Mouse (Mus musculus) CD4-positive, CD25-positive, alpha-beta regulatory T cell, adult 2 months (primary cell): ENCODE results near the gene Nptxr.

Source experiments
- DNase-seq: peaks from one replicate; pipeline ENCODE4 v3.0.0-alpha.2; 2012; ENCODE audit warnings: low read depth, low spot score

The Nptxr gene

DNA sequence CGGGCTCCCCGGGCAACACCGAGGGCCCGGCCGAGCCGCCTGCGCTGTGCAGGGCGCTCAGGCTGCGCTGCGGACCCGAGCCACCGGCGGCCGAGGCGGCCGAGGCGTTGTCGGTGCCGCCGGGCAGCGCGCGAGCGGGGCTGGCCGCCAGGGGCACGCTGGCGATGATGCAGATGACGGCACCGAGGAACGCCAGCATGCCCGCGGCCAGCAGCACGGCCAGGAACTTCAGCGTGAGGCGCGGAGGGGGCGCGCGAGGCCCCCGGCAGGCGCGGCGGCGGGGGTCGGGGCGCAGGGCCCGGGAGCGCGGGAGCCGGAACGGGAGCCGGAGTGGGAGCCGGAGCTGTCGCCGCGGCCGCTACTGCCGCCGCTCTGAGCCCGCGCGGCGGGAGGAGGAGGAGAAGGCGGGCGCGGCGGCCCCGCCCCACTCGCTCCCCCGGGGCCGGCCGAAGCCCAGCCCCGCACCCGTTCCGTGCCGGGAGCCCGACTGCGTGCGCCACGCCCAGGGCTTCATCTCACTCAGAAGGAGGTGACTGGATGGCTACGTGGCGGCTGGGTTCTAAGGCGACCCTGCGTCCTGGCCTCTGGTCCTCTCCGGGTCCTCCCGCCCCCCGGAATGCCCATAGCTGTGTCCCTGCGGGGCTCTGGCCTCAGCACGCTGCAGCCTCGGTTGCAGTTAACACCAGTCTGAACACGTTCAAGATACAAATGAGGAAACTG, at the start of gene Nptxr:
Gene Nptxr, minus strand, starts transcription at position 415 of the 720 bp plus-strand sequence.
- DNase-seq, result peak; percentile 37

DNA sequence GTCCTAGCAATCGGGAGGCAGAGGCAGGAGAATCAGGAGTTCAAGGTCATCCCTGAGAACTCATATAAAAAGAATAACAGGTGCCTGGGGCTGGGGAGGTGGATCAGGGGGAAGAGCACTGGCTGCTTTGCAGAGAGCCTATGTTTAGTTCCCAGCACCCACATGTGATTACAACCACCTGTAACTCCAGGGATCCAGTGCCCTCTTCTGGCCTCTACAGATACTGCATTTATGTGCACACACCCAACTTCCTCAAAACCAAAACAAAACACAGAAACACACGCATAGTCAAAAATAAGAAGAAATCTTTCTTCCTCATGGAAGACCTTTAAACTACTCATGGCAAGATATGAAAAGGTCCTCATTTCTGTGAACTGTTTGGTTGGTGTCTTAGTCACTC, 45.6 kb upstream of the Nptxr start:
- DNase-seq, result no peak

DNA sequence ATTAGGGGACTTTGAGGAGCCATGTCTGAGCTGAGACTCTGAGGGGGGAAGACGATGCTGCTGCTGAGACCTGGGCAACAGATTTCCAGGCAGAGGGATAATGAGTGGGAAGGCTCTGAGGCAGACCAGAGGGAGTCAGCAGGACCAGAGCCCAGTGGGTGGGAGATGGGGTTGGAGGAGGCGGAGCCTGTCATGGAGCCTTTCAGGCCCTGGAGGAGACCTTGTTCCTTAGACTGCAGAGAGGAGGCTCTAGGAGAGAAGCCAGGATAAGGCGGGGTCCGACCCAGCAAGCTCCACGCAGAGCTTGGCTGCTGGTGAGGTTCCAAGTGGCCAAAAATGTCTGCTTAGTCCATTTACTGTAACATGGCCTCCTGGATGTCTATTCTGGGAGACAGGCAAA, 42.5 kb upstream of the Nptxr start:
- no peak for DNase-seq

DNA sequence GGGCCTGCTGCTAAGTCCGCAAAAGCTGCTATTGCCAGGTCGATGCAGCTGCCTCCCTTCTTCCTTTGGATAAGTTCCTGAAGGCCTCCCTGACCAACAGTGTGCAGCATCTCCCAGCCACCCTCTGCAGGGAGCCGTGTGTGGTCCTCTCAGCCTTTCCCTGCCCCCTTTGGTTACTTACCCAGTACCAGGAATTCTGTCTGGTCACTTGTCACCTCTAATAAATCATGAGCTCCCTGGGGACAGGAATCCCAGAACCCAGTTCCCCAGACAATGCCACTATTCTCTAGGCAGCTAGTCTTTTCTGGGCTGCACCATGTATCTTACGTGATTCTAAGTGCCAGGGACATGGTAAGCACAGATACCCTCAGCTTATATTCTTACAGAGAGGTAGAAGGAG, 41.4 kb upstream of the Nptxr start:
- DNase-seq, result no peak

DNA sequence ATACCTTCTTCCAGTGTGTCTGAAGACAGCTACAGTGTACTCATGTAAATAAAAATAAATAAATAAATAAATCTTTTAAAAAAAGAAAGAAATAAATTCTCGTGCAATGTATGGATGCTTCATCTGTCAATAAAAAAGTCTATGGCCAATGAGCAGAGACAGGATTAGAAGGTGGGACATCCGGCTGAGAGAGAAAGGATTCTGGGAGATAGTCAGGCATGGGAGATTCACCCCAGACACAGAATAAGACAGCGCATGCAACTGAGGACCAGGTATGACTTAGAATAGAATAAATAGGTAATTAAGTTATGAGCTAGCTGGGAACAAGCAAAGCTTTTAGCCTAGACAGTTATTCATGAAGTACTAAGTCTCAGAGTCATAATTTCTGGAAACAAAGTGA, 38.4 kb upstream of the Nptxr start:
- DNase-seq, result no peak

DNA sequence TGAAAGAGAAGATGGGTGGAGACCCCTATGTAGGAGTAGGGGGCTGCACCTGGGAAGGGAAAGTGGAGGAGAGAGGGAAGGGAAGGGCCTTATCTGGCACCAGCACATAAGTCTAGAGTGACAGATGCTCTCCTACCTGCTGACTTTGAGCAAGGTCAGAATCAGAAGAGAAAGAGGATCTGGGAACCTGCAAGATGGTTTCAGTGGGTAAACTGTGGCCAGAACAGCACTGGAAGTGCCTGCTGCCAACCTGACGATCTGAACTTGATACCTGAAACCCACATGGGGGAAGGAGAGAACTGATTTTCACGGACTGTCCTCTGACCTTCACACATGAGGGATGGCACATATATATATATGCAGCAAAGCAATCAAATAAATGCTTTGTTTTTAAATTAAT, 35.7 kb upstream of the Nptxr start:
- no peak for DNase-seq

DNA sequence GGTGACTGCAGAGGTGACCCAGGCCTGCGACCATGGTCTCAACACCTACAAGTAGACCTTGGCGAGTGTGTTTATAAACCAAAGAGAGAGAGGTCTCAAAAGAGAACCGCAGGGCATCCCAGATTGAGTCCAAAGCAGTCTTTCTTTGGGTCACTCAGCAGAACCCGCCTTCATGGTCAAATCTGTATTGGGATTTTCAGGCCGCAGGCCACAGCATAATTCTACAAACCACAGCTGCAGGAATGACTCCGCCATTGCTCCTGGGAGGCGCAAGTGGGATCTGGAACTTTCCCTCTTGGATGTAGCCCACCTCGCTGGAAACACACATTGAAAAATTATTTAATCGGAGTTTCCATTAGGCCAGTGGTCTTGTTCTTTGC, 30.3 kb upstream of the Nptxr start:
- DNase-seq, result no peak

DNA sequence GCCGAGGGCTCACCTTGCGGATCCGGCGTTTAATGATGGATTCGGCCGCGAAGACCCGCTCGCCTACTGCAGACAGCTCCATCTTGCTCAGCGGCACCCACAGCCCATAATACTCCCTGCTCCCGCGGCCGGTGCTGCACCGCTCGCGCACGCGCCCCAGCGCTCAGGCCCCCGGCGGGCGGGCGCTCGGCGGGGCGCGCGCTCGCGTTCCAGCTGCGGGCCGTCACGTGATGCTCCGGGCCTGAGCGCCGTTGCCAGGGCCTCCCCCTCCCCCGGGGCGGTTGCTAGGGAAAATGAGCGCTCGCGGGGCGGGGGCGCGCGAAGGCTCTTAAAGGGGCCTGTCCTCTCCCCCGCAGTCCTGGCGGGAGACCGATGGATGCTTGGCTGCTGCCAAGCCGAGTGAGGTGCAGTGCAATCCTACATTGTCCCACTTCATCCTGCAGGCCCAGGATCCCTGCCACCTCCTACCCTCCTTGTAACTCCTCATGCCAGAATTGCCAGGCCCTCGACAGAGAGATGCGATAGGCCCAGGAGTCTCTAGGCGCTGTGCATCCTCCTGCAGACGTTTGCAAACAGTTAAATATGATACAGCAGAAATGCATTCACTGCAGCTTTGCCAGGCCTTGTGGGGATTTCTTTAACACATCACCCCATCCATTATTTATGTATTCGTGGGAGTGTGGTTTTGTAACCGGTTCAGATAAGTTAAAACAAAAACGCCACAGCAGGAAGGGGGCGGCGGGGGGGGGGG, 29.7 kb upstream of the Nptxr start, which contains the start of the genes Npcd and Cbx6:
Gene Npcd, minus strand, starts transcription at position 108 of the 751 bp plus-strand sequence.
Gene Cbx6, minus strand, starts transcription at position 559 of the 751 bp plus-strand sequence.
- peak; percentile 93 for DNase-seq

DNA sequence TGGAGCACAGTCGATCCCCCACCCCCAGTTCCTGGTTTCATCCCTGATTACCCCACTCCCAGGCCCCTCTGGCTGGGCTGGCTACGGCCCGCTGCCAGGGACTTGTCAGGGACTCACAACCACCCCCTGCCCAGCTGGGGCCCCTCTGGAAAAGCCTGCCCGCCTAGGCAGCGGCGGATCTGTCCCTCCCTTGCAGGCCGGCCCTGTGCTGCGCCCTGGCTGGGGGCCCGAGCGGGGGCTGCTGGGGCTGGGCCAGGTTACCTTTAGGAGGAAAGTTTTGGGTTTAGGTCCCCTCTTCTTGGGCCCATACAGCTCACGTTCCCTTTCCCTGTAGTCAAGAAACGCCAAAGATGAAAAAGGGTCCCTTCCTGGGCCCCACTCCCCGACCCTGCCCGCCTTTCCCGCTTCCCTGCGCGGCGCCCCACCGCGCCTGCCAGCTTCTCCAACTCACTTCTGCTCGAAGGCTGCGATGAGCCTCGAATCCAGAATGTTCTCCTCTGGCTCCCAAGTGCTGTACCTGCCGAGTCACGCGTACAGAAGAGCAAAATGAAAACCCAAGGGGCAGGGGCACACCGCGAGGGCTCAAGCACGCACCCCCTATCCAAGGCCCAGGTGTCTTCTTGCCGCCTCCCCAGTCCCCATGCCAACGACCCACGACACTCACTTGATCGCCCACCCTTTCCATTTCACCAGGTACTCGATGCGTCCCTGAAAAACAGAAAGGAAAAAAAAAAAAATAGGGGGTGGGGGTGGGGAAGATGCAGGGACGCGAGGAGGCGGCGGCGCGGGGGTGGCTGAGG, 28.9 kb upstream of the Nptxr start:
- peak; percentile 26 for DNase-seq

DNA sequence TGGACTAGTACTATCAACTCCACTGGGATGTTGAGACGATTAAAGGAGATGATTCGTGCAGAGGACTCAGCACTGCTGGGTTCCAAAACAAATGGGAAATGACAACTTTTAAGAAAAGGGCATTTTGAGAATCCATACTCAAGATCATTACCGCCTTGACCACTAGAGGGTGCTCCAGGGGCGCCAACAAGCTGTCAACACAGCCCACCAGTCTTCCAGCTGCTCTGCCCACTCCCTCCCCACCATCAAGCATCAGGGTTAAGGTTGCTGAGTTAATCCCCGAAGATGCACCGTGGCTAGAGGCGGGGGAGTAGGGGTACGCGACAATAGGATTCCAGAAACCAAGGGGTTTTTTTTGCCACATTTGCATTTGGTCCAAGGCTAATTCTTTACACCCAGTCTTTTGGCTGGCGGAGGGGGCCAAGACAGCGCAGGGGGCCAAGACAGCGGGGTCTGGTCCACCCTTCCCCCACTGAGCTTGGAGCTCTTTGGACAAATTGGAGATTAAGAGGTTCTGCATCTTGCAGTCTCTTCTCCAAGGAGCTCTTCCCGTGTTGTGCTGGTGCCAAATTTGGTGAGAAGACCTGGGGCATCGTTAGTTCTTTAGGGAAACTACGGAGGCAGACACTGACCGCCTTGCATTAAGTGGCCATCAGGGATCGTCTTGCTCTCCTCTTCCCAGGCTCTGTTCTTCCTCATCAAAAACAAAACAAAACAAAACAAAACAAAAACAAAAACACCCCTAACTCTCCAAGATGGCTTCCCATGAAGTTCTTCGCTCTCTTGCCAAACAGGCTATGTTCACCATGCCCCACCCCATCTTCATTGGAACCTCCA, 27.7 kb upstream of the Nptxr start:
- peak; percentile 88 for DNase-seq

DNA sequence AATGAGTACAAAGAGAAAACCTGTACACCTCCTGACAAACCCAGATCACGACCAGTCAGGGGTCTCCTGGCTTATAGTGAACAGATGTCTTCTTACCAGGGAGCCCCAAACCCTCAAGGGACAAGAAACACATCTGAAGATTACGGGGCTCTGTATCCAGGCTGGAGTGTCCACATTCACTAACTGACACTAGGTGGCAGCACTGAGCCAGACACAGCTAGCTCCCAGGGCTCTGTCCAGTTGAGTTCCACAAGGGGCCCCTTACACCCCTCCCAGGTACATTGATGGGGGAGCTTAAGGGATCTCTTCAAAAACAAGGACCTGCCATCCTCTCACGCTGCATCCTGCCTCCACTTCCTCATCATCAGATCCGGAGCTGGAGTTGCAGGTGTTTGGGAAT, 25.8 kb upstream of the Nptxr start:
- DNase-seq, result peak; percentile 92

DNA sequence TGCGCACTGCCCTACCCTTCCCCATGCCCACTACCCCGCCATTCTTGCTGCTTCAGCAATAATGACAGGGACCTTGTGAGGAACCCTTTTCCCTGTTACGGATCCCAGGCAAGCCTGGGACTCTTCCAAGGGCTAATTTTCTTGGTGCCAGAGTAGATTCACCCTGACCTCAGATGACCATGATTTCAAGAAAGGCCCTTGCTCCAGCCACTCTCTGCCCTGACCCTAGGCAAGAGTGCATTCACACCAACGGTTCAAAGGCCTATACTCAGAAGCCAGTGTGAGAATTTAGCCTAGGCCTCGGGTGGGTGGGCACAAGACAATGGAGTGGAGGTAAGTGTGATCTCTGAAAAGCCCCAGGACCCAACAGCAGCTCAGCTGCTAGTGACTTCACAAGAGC, 24.9 kb upstream of the Nptxr start:
- no peak for DNase-seq

DNA sequence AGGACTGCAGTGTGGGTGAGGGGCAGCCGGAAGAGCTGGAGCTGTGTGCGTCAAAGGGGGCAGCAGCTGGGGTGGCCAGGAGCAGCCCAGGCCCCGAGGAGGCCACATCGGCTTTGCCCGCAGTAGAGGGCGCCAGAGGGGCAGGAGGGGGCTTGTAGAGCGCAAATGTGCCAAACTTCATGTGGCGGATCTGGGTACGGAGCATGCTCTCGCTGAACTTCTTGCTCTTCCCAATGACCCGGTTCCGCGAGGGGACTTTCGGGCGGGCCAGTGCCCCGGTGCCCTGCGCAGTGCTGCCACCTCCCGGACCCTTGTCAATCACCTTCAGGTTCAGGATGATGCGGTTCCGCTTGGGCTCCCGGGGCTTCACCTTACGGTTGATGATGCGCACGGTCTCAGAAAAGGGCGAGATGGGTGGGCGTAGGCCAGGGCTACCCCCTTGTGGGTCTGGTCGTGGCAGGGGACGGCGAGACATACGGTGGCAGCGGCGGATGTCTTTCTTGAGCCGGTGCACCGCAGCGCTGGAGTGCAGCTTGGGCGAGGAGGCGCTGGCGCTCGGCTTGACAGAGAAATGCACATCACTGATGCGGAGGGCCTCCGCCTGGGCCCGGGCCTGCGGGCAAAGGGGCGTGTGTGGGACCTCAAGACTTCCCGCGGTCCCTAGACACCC, 23.9 kb upstream of the Nptxr start:
- no peak for DNase-seq

DNA sequence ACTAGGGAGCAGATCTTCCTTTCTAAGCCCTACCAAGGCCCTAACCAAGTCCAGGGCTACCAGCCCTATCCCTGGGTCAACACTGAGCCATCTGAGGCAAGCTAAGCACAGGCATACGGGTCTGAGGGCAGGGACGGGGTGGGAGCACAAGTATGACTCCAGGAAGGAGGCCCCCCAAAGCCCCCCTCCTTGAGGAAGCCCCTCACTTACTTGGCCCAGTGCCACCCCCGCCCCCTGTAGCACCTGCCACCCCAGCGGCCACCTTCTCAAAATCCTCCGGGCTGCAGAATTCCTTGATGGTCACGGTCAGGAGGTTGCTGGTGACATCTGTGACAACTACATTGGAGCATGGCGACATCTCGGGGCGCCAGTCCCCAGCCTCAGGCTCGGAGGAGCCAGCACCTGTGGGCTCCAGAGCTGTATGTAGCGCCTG, 23.2 kb upstream of the Nptxr start:
- no peak for DNase-seq

DNA sequence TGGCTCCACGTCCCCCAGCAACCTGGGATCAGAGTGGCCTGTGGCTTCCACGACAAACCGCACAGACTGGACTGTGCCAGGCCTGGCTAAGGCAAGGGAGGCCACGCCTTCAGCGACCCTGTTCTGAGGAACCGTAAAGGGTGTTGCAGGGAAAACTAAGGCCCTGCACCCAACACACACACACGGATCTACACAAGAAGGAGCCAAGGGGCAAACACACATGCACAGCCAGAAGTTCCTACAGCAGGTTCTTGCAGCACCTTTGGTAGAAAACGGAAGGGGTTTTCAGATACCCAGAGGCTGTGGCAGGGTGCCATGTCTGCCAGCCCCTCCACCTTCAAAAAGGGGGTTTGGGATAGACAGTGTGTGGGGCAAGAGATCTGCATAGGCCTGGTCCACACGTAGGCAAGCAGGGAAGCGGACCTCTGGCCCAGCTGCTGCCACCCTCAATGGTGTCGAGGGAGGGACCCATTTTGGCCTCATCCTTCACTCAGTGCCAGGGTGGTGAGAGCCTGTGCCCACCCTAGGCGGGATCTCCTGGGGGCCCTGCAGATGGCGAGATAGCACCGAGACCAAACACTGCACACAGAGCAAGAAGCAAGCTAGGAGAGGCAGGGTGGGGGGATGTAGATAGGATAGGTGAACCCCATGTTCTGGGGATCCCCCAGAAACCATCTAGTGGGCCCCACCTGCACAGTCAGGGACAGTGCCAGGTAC, 22.7 kb upstream of the Nptxr start:
- DNase-seq, result no peak

DNA sequence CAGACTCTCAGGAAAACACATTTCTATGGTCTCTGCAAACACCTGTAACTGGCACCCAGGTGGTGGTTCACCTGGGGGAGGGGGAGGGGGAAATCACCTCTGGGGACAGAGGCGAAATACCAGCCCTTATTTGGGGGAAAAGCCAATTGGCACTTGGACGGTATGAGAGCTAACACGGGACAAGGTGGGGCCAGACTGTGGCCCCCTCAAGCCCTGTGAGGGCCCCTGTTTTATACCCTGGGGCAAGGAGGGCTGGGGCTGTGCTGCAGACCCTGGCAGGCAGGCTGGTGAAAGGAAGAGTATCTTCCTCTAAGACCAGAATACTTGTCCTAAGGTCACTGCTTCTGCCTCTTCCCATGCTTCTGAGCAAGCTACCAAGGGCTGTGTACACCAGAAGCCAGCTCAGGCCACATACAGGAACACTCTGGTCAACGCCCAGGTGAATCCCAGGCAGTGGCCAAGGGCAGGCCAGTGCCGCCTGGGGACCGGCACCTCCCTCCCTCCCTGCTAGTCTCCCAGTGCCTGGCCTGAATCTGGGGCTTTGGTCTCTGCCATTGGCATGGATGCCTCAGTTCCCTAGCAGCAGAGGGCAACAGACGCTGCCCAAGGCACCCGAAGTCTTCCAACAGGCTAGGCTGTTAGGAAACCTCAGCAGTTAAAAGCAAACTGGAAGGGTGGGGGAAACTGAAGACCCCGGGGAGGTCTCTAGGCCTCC, 21.8 kb upstream of the Nptxr start:
- no peak for DNase-seq

DNA sequence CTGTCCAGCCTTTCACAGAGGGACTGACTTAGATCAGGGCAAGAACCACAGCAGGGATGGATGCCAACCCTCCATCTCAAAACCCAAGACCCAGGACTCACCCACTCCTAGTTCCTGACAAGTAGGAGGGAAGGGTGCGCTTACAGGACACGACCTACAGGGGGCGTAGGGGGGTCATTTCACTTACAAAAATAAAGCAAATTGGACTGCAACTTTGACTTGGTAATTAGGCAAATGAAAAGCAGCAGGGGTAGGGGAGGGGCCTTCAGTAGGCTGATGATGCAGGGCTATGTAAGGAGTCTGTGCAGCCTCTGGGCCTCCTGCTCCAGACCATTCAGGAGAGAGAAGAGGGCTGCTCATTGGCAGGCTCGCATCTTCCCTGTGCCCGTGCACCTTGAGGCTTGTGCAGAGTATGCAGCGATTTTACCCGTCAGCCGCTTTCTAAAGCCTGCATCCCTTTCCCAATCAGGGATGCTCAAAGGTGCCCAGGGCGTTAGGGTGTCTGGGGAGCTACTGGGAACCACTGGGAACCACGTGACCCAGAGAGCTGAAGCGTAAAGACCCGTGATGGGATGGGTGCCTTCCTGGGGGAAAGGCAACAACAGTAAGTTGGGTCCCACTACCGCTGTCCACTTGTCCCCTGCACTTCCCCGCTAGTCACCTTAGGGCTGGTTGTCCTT, 20.7 kb upstream of the Nptxr start:
- peak; percentile 68 for DNase-seq

DNA sequence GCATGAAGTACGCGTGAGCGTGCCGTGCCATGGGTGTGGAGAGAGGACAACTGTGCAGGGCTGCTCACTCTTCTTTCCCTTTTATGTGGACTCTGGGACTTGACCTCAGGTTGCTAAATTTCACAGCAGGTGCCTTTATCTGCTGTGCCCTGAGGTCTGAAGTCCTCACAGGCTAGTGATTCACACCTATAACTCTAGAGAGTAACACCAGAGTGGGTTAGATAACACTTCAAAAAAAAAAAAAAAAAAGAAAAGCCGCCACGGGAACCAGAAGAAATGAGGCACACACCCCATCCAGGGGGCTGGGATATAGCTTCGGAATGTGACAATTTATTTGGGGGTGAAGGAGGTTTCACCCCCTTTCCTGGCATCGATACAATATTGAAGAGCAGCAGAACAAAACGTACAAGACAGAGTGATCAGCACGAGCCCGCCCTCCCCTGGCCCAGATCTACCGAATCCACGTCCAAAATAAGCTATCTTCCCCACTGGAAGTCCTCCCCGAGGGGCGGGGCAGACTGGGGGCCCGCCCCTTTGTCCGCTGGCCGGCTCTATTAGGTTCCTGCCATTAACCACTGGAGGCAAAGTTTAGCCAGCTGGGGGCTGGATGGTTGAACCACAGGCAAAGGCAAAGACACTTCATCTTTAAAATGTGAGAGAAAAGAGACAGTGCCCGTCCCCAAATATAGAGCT, 19.2 kb upstream of the Nptxr start:
- DNase-seq, result no peak
